Mouse (Mus musculus): ENCODE measurements at regions not wholly inside any gene's neighbourhood (a gene's known extent, or its start where the extent isn't known, plus 50 kb on each side); places are given as distances from the start of the nearest gene placed in this dataset.

DNA sequence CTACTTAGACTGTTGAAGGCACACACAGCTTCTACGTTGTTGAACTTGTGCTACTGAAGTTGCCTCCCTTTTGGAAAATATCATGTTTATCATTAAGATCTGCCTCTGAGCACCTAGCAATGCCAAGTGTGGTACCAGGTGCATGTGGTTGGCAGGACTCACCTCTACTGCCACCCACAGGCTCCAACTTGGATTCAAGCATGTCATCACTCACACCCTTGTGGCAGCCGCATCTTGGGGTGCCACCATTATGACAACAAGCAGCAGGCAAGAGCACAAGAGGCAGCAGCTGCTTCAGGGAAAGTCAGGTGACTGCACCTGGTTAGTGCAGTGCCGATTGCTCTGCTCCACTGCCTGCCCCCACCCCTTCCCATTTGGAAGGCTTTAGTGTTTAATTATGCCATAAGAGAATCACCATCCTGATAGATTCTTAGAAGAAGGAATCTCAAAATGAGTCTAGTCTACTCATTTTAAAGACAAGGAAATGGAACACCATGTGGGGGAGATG is 435.2 kb upstream of the Smim15 start:
- no peak for TF ChIP-seq CTCF (IDR thresholded peaks at IDR 0.05 in 2 of 3, conservative IDR thresholded peaks at IDR 0.05 in 1 of 3; ENCODE audit: control insufficient read depth in 1 of 3, insufficient read depth in 1 of 3, low read depth in 2 of 3, low read length in 3 of 3, poor library complexity in 1 of 3, severe bottlenecking in 1 of 3)
- no peak for TF ChIP-seq POLR2A (IDR thresholded peaks at IDR 0.05; ENCODE audit: control insufficient read depth in 1 of 2, insufficient read depth in 1 of 2, low read depth in 1 of 2, low read length in 2 of 2, poor library complexity in 1 of 2)
- no peak for TF ChIP-seq ZC3H11A (IDR thresholded peaks at IDR 0.05; ENCODE audit: low read depth, low read length)
- no peak for TF ChIP-seq EP300 (IDR thresholded peaks at IDR 0.05; ENCODE audit: low read depth in 1 of 2, low read length in 2 of 2)
- TF ChIP-seq ETS1 (IDR thresholded peaks at IDR 0.05; ENCODE audit: low read depth, low read length), result no peak
- TF ChIP-seq MAX (IDR thresholded peaks at IDR 0.05; ENCODE audit: low read length), result no peak
- no peak for TF ChIP-seq ZKSCAN1 (IDR thresholded peaks at IDR 0.05; ENCODE audit: low read depth, low read length)
- TF ChIP-seq RAD21 (IDR thresholded peaks at IDR 0.05; ENCODE audit: low read depth, low read length), result no peak
- TF ChIP-seq SIN3A (IDR thresholded peaks at IDR 0.05; ENCODE audit: low read length), result no peak
- no peak for TF ChIP-seq MAFK (IDR thresholded peaks at IDR 0.05; ENCODE audit: borderline replicate concordance, low read depth, low read length)
- TF ChIP-seq MEF2A (IDR thresholded peaks at IDR 0.05; ENCODE audit: extremely low read depth, insufficient replicate concordance, low read depth, low read length, poor library complexity, severe bottlenecking), result no peak
- TF ChIP-seq MYB (IDR thresholded peaks at IDR 0.05; ENCODE audit: low read depth, low read length), result no peak
- TF ChIP-seq NELFE (IDR thresholded peaks at IDR 0.05; ENCODE audit: low read depth, low read length), result no peak
- no peak for TF ChIP-seq UBTF (IDR thresholded peaks at IDR 0.05; ENCODE audit: borderline replicate concordance, insufficient read depth, low read depth, low read length)
